Mouse (Mus musculus): ENCODE results near the gene Ephb2. TPM values are rescaled to one million over a fixed set of nuclear protein-coding genes. Genes with fewer than 3 reads are reported as not detected.

Gene Ephb2
- polyA plus RNA-seq, 1 experiment from 2014 or later: 4.6 TPM

DNA sequence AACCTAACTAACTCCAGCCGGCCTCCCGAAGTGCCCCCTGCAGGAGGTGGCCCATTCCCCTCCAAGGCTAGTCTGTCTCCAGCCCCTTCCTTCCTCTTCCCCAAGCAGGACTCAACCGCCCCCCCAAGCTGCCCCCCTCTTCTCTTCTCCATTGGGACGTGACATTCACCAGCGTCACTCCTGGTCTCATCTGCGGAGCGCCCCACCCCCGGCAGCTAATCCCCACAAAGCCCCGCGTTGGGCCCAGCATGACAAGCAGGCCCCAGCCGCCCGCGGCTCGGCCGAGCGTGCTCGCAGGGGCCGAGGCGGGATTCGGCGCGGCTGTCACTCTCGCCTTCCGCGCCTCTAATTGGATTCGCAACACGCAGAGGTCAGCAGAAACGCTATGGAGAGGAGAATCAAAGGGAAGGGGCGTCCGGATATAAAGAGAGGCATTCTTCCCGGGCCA, 80.4 kb downstream of the Ephb2 start:
- ATAC-seq (replicated peaks; ENCODE audit: low FRiP score, low read depth): peak; percentile 65
- Histone ChIP-seq H3K27ac (0 out of 2 replicates have a peak overlapping the region, but pooled peaks have one; percentile 14), H3K36me3 (ENCODE audit: insufficient read depth, low read length) (no peaks in the 10 kb centered on the region), H3K4me1 (replicated peaks; ENCODE audit: insufficient read depth, low read length) (peaks cover 15% of the 10 kb centered on the region; the same call in 1 of the 2 replicates), H3K27me3 (ENCODE audit: insufficient read depth, low read length) (no peaks in the 10 kb centered on the region), H3K4me2 (ENCODE audit: low read length) (peak overlapping the region; percentile 55), H3K9ac (ENCODE audit: low read depth, low read length) (peak overlapping the region; percentile 19; the same call in 1 of the 2 replicates), H3K9me3 (replicated peaks; ENCODE audit: low read length) (no peaks in the 10 kb centered on the region), H3K4me3 (replicated peaks; ENCODE audit: low read depth, low read length) (peak overlapping the region; percentile 5; the same call in 1 of the 2 replicates)
- 2% methylated on average over 31 of the region's 31 CpGs for WGBS
- TF ChIP-seq CTCF (IDR thresholded peaks at IDR 0.05; ENCODE audit: low read depth): peak; percentile 30; the same call in 1 of the 2 replicates
- DNase-seq (ENCODE audit: low spot score): peak; percentile 76

DNA sequence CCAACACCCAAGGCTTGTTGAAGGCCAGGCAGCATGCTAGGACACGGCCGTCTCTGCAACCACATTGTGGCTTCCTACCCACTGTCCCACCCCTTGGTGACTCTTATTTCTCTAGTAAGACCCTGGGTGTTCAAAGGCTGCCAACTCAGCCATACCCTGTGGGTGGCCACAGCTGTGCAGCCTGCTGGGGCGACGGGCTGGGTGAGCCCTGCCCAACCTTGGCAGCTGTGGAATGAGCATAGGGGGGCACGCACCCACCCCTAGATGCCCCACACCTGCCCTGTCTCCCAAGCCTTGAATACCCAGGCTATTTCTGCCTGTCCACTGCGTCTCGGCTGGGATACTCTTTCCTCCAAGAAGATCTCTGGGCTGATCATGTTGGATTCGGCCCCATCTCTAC, 81.5 kb downstream of the Ephb2 start:
- no peaks in the 10 kb centered on the region for H3K9me3 ChIP-seq (replicated peaks; ENCODE audit: low read length)
- H3K27ac ChIP-seq: no peak overlapping the region
- H3K4me2 ChIP-seq (ENCODE audit: low read length): no peak overlapping the region
- no peak for DNase-seq (ENCODE audit: low spot score)
- WGBS: 92% methylated on average over 8 of the region's 8 CpGs
- H3K4me1 ChIP-seq (replicated peaks; ENCODE audit: insufficient read depth, low read length): peaks cover 25% of the 10 kb centered on the region
- no peak for TF ChIP-seq CTCF (IDR thresholded peaks at IDR 0.05; ENCODE audit: low read depth)
- ATAC-seq (replicated peaks; ENCODE audit: low FRiP score, low read depth): no peak
- H3K4me3 ChIP-seq (replicated peaks; ENCODE audit: low read depth, low read length): no peak overlapping the region
- H3K27me3 ChIP-seq (ENCODE audit: insufficient read depth, low read length): no peaks in the 10 kb centered on the region
- H3K36me3 ChIP-seq (ENCODE audit: insufficient read depth, low read length): no peaks in the 10 kb centered on the region
- no peak overlapping the region for H3K9ac ChIP-seq (ENCODE audit: low read depth, low read length)

DNA sequence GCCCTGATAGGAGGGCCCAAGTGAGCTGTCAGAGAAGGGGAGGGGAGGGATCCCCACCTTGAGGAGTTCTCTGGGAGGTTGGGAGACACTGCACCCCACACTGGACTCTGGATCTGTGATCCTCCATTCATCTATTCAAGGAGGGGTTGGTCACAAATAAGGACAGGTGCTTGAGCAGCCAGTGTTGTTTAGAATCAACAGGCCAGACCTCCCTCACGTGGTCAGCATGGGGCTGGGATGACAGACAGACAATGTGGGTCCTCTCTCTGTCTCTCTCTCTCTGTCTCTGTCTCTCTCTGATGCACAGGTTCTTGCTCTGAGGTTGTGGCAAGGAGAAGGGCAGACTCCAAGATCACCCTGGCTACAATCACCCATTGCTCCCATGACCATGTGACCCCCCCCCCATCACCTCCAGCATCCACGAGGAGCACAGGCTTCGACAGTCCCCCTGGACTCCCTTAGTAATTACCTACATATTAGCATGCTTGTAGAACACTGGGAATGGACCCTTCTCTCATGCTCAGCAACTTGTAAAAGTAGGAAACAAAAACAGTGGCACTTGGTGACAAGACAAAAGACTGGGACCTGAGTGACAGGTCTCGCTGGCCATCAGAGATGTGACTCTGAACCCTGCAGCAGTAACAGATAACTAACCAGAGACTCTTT, 84.3 kb downstream of the Ephb2 start:
- Histone ChIP-seq H3K4me2 (ENCODE audit: low read length) (no peak overlapping the region), H3K4me1 (replicated peaks; ENCODE audit: insufficient read depth, low read length) (peaks cover 25% of the 10 kb centered on the region), H3K4me3 (replicated peaks; ENCODE audit: low read depth, low read length) (no peak overlapping the region), H3K27ac (no peak overlapping the region), H3K9me3 (replicated peaks; ENCODE audit: low read length) (no peaks in the 10 kb centered on the region), H3K27me3 (ENCODE audit: insufficient read depth, low read length) (no peaks in the 10 kb centered on the region), H3K36me3 (ENCODE audit: insufficient read depth, low read length) (no peaks in the 10 kb centered on the region), H3K9ac (ENCODE audit: low read depth, low read length) (no peak overlapping the region)
- no peak for ATAC-seq (replicated peaks; ENCODE audit: low FRiP score, low read depth)
- DNase-seq (ENCODE audit: low spot score): no peak
- WGBS: 62% methylated on average over 4 of the region's 4 CpGs
- TF ChIP-seq CTCF (IDR thresholded peaks at IDR 0.05; ENCODE audit: low read depth): no peak

DNA sequence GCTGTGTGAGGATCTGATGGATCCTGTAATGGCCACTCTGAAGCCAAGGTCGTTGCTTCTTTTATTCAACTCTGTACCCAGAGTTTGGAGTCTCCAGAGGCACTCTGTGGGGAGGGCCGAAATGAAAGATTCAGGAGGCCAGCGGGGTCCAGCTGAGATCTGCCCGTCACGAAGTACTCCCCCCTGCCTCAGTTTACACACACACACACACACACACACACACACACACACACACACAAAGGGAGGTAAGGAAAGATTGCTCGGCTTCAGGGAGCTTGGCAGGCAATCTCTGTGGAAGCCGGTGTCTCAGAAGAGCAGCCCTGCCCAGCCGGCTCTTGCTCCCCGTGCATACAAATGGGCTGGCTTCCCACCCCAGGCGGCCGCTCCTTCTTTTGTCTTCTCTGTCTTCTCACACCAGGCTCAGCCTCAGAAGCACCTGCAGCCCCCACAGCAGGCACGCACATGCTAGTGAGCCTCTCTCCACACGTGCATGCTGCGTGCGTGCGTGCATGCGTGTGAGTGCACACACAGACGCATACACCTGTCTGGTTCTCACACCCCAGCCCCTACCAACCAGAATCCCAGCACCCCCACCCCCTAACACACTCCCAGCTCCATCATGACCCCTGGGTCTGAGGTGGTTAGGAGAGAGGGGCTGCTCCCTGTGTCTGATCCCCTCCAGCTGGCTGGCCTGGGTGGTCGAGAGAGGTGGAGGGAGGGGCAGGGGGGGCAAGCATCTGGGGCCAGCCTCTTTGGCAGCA, 85.0 kb downstream of the Ephb2 start:
- no peak overlapping the region for H3K4me3 ChIP-seq (replicated peaks; ENCODE audit: low read depth, low read length)
- H3K9me3 ChIP-seq (replicated peaks; ENCODE audit: low read length): no peaks in the 10 kb centered on the region
- no peak for DNase-seq (ENCODE audit: low spot score)
- H3K27me3 ChIP-seq (ENCODE audit: insufficient read depth, low read length): no peaks in the 10 kb centered on the region
- no peaks in the 10 kb centered on the region for H3K36me3 ChIP-seq (ENCODE audit: insufficient read depth, low read length)
- H3K9ac ChIP-seq (ENCODE audit: low read depth, low read length): no peak overlapping the region
- H3K4me2 ChIP-seq (ENCODE audit: low read length): no peak overlapping the region
- 37% methylated on average over 18 of the region's 19 CpGs for WGBS
- H3K4me1 ChIP-seq (replicated peaks; ENCODE audit: insufficient read depth, low read length): peaks cover 21% of the 10 kb centered on the region
- no peak for ATAC-seq (replicated peaks; ENCODE audit: low FRiP score, low read depth)
- H3K27ac ChIP-seq: no peak overlapping the region
- TF ChIP-seq CTCF (IDR thresholded peaks at IDR 0.05; ENCODE audit: low read depth): no peak

DNA sequence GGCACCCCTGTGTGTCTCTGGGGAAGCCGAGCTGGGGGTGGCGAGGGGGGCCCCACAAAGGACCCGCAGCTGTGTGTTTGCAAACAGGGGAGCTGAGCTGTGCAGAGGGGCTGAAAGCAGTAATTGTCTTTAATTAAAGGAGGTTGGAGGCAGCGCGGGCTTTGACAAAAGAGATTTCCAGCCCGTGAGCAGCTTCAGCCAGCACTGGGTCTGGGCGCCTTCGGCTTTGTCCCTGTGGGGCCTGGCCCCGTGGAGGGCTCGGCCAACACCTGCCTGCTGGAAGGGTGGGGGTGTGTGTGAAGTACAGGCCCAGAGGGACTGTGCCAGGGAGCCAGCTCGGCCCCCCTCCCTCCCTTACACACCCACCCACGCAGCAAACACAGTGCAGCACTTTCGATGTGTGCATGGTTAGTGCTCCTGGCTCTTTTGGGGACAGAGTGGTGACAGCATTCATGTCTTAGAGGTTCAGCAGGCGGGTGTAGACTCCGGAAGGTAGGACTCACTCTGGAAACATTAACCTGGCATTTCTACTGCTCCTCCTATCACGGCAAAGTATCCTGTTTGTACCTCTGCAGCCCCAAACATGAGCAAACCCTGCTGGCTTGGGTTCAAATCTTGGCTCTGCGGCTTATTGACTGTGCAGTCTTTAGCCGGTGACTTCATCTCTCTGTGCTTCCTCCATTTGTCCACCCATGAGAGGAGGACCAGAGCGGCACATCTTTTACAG, 85.8 kb downstream of the Ephb2 start:
- Histone ChIP-seq H3K36me3 (ENCODE audit: insufficient read depth, low read length) (no peaks in the 10 kb centered on the region), H3K4me1 (replicated peaks; ENCODE audit: insufficient read depth, low read length) (peaks cover 15% of the 10 kb centered on the region), H3K27ac (no peak overlapping the region), H3K4me2 (ENCODE audit: low read length) (no peak overlapping the region), H3K4me3 (replicated peaks; ENCODE audit: low read depth, low read length) (no peak overlapping the region), H3K27me3 (ENCODE audit: insufficient read depth, low read length) (no peaks in the 10 kb centered on the region), H3K9ac (ENCODE audit: low read depth, low read length) (peak overlapping the region; percentile 29; the same call in 1 of the 2 replicates), H3K9me3 (replicated peaks; ENCODE audit: low read length) (no peaks in the 10 kb centered on the region)
- ATAC-seq (replicated peaks; ENCODE audit: low FRiP score, low read depth) (peak; percentile 30; the same call in 1 of the 2 replicates), DNase-seq (ENCODE audit: low spot score) (no peak)
- TF ChIP-seq CTCF (IDR thresholded peaks at IDR 0.05; ENCODE audit: low read depth): no peak
- WGBS: 42% methylated on average over 19 of the region's 19 CpGs

DNA sequence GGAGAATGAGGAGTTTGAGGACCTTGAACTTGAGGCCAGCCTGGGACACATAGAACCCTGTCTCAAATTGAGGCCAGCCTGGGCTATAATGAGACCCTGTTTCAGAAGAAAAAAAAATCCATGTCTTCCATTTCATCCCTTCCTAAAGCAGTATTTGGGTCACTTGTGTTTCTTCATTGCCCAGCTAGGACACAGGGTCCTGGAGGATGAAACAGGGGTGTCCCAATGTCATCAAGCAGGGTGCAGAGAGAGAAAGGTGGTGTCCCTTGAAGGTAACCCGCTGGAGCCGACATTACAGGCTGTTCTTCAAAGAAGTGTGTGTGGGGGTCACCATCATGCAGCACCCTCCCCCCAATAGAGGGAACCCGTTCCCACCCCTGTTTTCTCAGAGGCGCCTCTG, 86.4 kb downstream of the Ephb2 start:
- Histone ChIP-seq H3K9ac (ENCODE audit: low read depth, low read length) (no peak overlapping the region), H3K4me2 (ENCODE audit: low read length) (no peak overlapping the region), H3K36me3 (ENCODE audit: insufficient read depth, low read length) (no peaks in the 10 kb centered on the region), H3K4me1 (replicated peaks; ENCODE audit: insufficient read depth, low read length) (peaks cover 11% of the 10 kb centered on the region), H3K9me3 (replicated peaks; ENCODE audit: low read length) (no peaks in the 10 kb centered on the region), H3K27me3 (ENCODE audit: insufficient read depth, low read length) (no peaks in the 10 kb centered on the region), H3K4me3 (replicated peaks; ENCODE audit: low read depth, low read length) (no peak overlapping the region), H3K27ac (no peak overlapping the region)
- DNase-seq (ENCODE audit: low spot score) (no peak), ATAC-seq (replicated peaks; ENCODE audit: low FRiP score, low read depth) (no peak)
- TF ChIP-seq CTCF (IDR thresholded peaks at IDR 0.05; ENCODE audit: low read depth): no peak
- 60% methylated on average over 4 of the region's 4 CpGs for WGBS

All from kidney, postnatal 0 days (tissue).